Mouse (Mus musculus) midbrain, postnatal 0 days (tissue): ENCODE data around the gene Olfr54. TPM values are rescaled to one million over a fixed set of nuclear protein-coding genes. Genes with fewer than 3 reads are reported as not detected.
A peak's percentile ranks its signal among the peaks of the same experiment; 100 is the strongest.
"Not testable (repeated sequence)": the region's sequence is repeated elsewhere in the genome, so short reads cannot be mapped to it uniquely, and the experiment has no call there.

ENCODE experiments used
- ATAC-seq: fragments of 200-750 bp; cut with Nextera tagmentation; 2 replicates; pipeline ENCODE4 v1.8.0; 2017; ENCODE audit warnings: moderate number of reproducible peaks, mild to moderate bottlenecking, moderate TSS enrichment, moderate library complexity; ENCODE audit not compliant: low FRiP score
- DNase-seq: peaks from one replicate; pipeline ENCODE4 v3.0.0-alpha.2; 2015; ENCODE audit warnings: low spot score
- H3K27ac ChIP-seq: fragments of 300-500 bp; sonication (generic); 2 replicates; pipeline ENCODE4 v1.5.1; 2014; ENCODE audit warnings: low read depth, mild to moderate bottlenecking, low read length, mixed read lengths
- H3K27me3 ChIP-seq: fragments of 300-500 bp; sonication (generic); 2 replicates; pipeline ENCODE4 v1.6.1; 2014; ENCODE audit warnings: low read length, control low read depth, mixed read lengths; ENCODE audit not compliant: insufficient read depth
- H3K36me3 ChIP-seq: fragments of 300-500 bp; sonication (generic); 2 replicates; pipeline ENCODE4 v1.6.1; 2014; ENCODE audit warnings: low read length, control low read depth, mixed read lengths; ENCODE audit not compliant: insufficient read depth
- H3K4me1 ChIP-seq: fragments of 300-500 bp; sonication (generic); 2 replicates; pipeline ENCODE4 v1.6.1; 2014; ENCODE audit warnings: mild to moderate bottlenecking, control low read depth, antibody characterized with exemption, low read length, mixed read lengths; ENCODE audit not compliant: insufficient read depth
- H3K4me2 ChIP-seq: fragments of 300-500 bp; sonication (generic); 2 replicates; pipeline ENCODE4 v1.6.1; 2014; ENCODE audit warnings: low read depth, mild to moderate bottlenecking, low read length, mixed read lengths; ENCODE audit not compliant: poor library complexity, severe bottlenecking
- H3K4me3 ChIP-seq: fragments of 300-500 bp; sonication (generic); 2 replicates; pipeline ENCODE4 v1.5.1; 2014; ENCODE audit warnings: low read depth, mild to moderate bottlenecking, low read length, moderate library complexity
- H3K9ac ChIP-seq: fragments of 300-500 bp; sonication (generic); replicated peaks from 2 replicates; pipeline ENCODE4 v1.6.1; 2014; ENCODE audit warnings: mild to moderate bottlenecking, low read length, moderate library complexity, mixed read lengths; ENCODE audit not compliant: poor library complexity, severe bottlenecking
- H3K9me3 ChIP-seq: fragments of 300-500 bp; sonication (generic); 2 replicates; pipeline ENCODE4 v1.6.1; 2016; ENCODE audit warnings: low read length, control low read depth
- CTCF ChIP-seq: IDR thresholded peaks from 2 replicates; pipeline ENCODE4 v1.5.1; 2016; ENCODE audit warnings: antibody characterized with exemption, mild to moderate bottlenecking
- WGBS: fragments of 180-500 bp; shearing (Covaris S2); extraction: QIAGEN DNeasy Blood & Tissue Kit; methylation state at CpG from one replicate; pipeline ENCODE4 v1.1.7; 2014; 5-methylcytosine and 5-hydroxymethylcytosine counted together
- polyA plus RNA-seq: library from polyadenylated mRNA; unstranded; fragments of >200 nt; fragmentation: Nextera tagmentation; extraction: Ambion mirVana; gene quantifications from 2 replicates; pipeline ENCODE4 v1.2.1, GENCODE M21; 2015
- total RNA-seq: library from RNA; depleted of rRNA; stranded (reverse); fragments of >200 nt; gene quantifications from 2 replicates; pipeline ENCODE4 v1.2.3, GENCODE M21; 2014

The Olfr54 gene
- total and polyA plus RNA-seq, 2 experiments from 2014 or later = not detected

DNA sequence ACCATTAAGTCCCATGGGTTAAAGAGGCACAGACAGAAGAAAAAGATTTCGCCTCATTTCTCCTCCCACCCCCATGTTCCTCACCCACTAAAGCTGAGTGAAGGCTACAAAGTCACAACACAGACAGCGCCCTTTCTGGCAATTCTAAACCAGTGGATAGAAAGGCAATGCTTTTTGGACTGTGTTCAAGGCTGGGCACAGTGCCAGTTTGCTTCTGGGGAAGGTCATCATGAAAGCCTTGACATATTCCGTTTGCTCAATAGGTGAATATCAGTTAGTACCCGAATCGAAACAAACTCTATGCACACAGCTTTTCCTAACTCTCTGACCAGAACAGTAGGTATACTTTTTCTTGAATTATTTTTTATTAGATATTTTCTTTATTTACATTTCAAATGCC is 2.2 kb upstream of the Olfr54 start:
- no peaks in the 10 kb centered on the region for H3K4me1 ChIP-seq
- H3K27ac ChIP-seq = no peak overlapping the region
- no peaks in the 10 kb centered on the region for H3K36me3 ChIP-seq
- ATAC-seq (no peak), DNase-seq (peak; percentile 58)
- no peaks in the 10 kb centered on the region for H3K9me3 ChIP-seq
- H3K4me3 ChIP-seq = no peak overlapping the region
- H3K27me3 ChIP-seq = no peaks in the 10 kb centered on the region
- TF ChIP-seq CTCF = no peak
- no peak overlapping the region for H3K4me2 ChIP-seq
- WGBS = 68% methylated on average over 5 of the region's 5 CpGs
- no peak overlapping the region for H3K9ac ChIP-seq

DNA sequence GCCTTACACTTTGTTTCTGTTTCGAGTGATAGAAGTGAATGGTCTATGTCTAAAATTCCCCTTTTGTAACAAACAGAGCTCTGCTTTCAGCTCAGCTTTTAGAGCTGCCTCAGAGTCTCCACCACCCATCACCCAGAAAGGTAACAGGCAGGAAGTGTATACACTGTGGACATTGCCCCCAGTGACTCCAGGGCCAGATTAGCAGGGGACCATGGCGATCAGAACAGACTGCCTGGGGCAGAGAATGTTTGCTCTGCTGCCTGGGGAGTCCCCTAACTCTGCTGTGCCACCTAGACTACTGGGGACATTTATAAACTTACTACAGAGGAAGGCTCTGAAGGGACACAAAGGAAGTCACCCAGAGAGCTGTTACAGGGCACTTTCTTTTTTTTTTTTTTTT is 2.3 kb downstream of the Olfr54 start:
- H3K9ac ChIP-seq = no peak overlapping the region
- H3K9me3 ChIP-seq = no peaks in the 10 kb centered on the region
- no peaks in the 10 kb centered on the region for H3K4me1 ChIP-seq
- no peak overlapping the region for H3K4me3 ChIP-seq
- no peak for TF ChIP-seq CTCF
- DNase-seq (no peak), ATAC-seq (no peak)
- H3K36me3 ChIP-seq = no peaks in the 10 kb centered on the region
- H3K27ac ChIP-seq = no peak overlapping the region
- no peaks in the 10 kb centered on the region for H3K27me3 ChIP-seq
- WGBS = 67% methylated on average over 2 of the region's 2 CpGs
- H3K4me2 ChIP-seq = no peak overlapping the region

GRCm38 (mm10) chr11:51026811-51027210 is 12.8 kb downstream of the Olfr54 start:
- not testable (repeated sequence) for DNase-seq, H3K4me3 ChIP-seq, H3K27me3 ChIP-seq, H3K9me3 ChIP-seq, H3K4me2 ChIP-seq, H3K4me1 ChIP-seq, H3K9ac ChIP-seq, H3K27ac ChIP-seq, H3K36me3 ChIP-seq, ATAC-seq
- WGBS = 92% methylated on average over 11 of the region's 11 CpGs

DNA sequence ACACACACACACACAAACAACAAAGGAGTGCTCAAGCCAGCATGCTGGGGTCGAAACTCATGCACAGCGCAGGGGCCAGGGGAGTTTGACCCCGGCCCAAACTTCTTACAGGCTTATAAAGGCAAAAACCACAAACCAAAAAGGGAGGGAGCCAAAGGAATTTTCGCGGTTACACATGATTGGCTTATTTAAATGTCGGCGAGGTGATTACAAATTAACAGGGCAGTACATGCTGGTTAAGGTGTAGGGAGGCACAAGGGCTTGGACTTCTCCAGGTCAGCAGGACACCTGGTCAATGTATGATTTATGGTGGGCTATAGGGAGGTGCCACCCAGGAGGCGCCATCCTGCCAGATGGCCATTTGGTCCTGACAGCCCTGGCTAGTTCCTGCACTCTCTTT is 15.3 kb downstream of the Olfr54 start:
- not testable (repeated sequence) for H3K9ac ChIP-seq, H3K9me3 ChIP-seq, H3K4me1 ChIP-seq, H3K4me2 ChIP-seq, ATAC-seq, H3K36me3 ChIP-seq, H3K27ac ChIP-seq, H3K4me3 ChIP-seq, H3K27me3 ChIP-seq, DNase-seq
- 50% methylated on average over 8 of the region's 8 CpGs for WGBS

DNA sequence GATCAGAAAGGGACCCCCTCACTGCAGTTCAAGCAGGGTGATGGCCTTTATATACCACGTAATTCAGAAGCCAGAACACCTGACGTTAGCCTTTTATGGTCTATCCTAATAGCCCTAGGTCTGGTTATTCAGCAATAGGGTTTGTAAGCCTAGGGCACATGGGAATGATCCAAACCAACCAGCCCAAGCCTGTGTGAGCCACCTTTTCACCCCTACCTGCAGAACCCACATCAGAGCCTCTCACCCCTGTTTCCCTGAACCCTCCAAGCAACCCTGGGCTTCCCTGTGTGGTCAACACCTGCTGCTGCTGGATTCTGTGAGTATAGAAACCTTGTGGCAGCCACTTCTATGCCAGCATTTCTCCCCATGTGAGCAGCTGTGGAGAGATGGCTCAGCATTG is 16.2 kb downstream of the Olfr54 start:
- H3K4me3 ChIP-seq = no peak overlapping the region
- H3K27me3 ChIP-seq = no peaks in the 10 kb centered on the region
- no peaks in the 10 kb centered on the region for H3K9me3 ChIP-seq
- H3K4me2 ChIP-seq = no peak overlapping the region
- H3K4me1 ChIP-seq = no peaks in the 10 kb centered on the region
- H3K36me3 ChIP-seq = no peaks in the 10 kb centered on the region
- TF ChIP-seq CTCF = no peak
- no peak overlapping the region for H3K27ac ChIP-seq
- no peak for ATAC-seq
- no peak overlapping the region for H3K9ac ChIP-seq
- no peak for DNase-seq
- WGBS = 80% methylated on average over 2 of the region's 2 CpGs

DNA sequence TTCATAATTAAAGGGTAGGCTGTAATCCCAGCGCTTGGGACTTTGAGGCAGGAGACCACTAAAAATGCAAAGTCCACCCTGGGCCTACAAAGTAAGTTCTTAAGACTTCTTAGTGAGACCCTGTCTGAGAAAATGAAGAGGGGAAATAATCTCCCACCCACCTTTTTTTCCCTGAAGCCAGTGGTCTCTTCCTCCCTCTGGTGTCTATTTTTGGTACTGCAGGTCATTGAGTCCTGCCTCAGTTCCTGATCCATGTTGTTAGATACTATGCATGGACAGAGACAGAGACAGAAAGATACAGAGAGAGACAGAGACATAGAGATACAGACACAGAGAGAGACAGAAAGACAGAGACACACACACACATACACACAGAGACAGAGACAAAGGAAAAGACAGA is 18.8 kb downstream of the Olfr54 start:
- H3K27me3 ChIP-seq = no peaks in the 10 kb centered on the region
- peak; percentile 94 for TF ChIP-seq CTCF
- WGBS = 24% methylated on average over 1 of the region's 1 CpGs

GRCm38 (mm10) chr11:51034141-51034540 is 20.1 kb downstream of the Olfr54 start:
- DNase-seq, H3K27me3 ChIP-seq, H3K4me3 ChIP-seq, H3K9me3 ChIP-seq, H3K9ac ChIP-seq, H3K4me1 ChIP-seq, H3K4me2 ChIP-seq, H3K36me3 ChIP-seq, H3K27ac ChIP-seq, ATAC-seq: not testable (repeated sequence)

More for the DNA sequence above, 18.8 kb downstream of the Olfr54 start:
- Histone ChIP-seq H3K9ac (no peak overlapping the region), H3K4me2 (no peak overlapping the region), H3K36me3 (no peaks in the 10 kb centered on the region), H3K4me3 (no peak overlapping the region), H3K4me1 (no peaks in the 10 kb centered on the region), H3K9me3 (no peaks in the 10 kb centered on the region), H3K27ac (no peak overlapping the region)
- no peak for ATAC-seq
- peak; percentile 55 for DNase-seq
